Mouse (Mus musculus): ENCODE results near the gene Prdx5.

- TF ChIP-seq POLR2A (IDR thresholded peaks at IDR 0.05; ENCODE audit: insufficient read length, low read depth) (no peak), TCF12 (IDR thresholded peaks at IDR 0.05; ENCODE audit: insufficient read depth, poor library complexity, severe bottlenecking) (no peak), USF1 (IDR thresholded peaks at IDR 0.05; ENCODE audit: low read depth) (no peak), POLR2AphosphoS2 (IDR thresholded peaks at IDR 0.05; ENCODE audit: insufficient read length, low read depth) (no peak), MAX (IDR thresholded peaks at IDR 0.05; ENCODE audit: low read depth) (no peak), TCF3 (IDR thresholded peaks at IDR 0.05; ENCODE audit: insufficient read length, low read depth) (no peak), MYOD1 (IDR thresholded peaks at IDR 0.05; ENCODE audit: control insufficient read depth in 1 of 3, insufficient read length in 2 of 3, low read depth in 2 of 3) (no peak)
Measured at GRCm38 (mm10) chr19:6875834-6876233, 34.1 kb downstream of the Prdx5 start.

Measured in myocyte (in vitro differentiated cells).